Mouse (Mus musculus): ENCODE measurements around the gene Rab11a. TPM values are rescaled to one million over a fixed set of nuclear protein-coding genes. Genes with fewer than 3 reads are reported as not detected.

Gene Rab11a
- polyA plus RNA-seq, 2 experiments: 89.6 to 243 TPM

GRCm38 (mm10) chr9:64702937-64703336 lies 34.6 kb downstream of the Rab11a start:
- DNase-seq (ENCODE audit: low read depth in 3 of 3, low spot score in 3 of 3) (peak in 2 of 3 experiments; percentile 12 to 49), ATAC-seq (ENCODE audit: insufficient read depth) (no peak)
- H3K27me3 ChIP-seq (ENCODE audit: control insufficient read depth, insufficient read depth, low read length): no peaks in the 10 kb centered on the region
- no peak overlapping the region for H3K9ac ChIP-seq (replicated peaks)
- H3K4me2 ChIP-seq (ENCODE audit: low read depth): no peak overlapping the region
- H3K27ac ChIP-seq: no peak overlapping the region
- TF ChIP-seq CTCF (IDR thresholded peaks at IDR 0.05; ENCODE audit: low read depth) (no peak), EP300 (IDR thresholded peaks at IDR 0.05; ENCODE audit: low read depth) (no peak)
- no peaks in the 10 kb centered on the region for H3K9me3 ChIP-seq (ENCODE audit: control insufficient read depth, low read length)
- peaks cover 0 to 12% of the 10 kb centered on the region in 2 experiments; a peak in 2 of 4 replicates for H3K4me1 ChIP-seq (replicated peaks; ENCODE audit: control insufficient read depth in 2 of 2, insufficient read depth in 2 of 2, low read length in 1 of 2)
- H3K4me3 ChIP-seq (ENCODE audit: insufficient read depth in 1 of 2, low read depth in 2 of 2, low read length in 2 of 2): no peak overlapping the region
- WGBS (ENCODE audit: insufficient replicate concordance): 30% methylated on average over 2 of the region's 2 CpGs
- peaks cover 4% of the 10 kb centered on the region for H3K36me3 ChIP-seq (replicated peaks; ENCODE audit: control insufficient read depth, insufficient read depth, low read depth)

- ATAC-seq (ENCODE audit: insufficient read depth): no peak
- H3K4me2 ChIP-seq (ENCODE audit: low read depth): no peak overlapping the region
- H3K9me3 ChIP-seq (ENCODE audit: control insufficient read depth, low read length): no peaks in the 10 kb centered on the region
- no peak overlapping the region for H3K9ac ChIP-seq (replicated peaks)
- H3K27me3 ChIP-seq (ENCODE audit: control insufficient read depth, insufficient read depth, low read length): no peaks in the 10 kb centered on the region
- H3K4me1 ChIP-seq (replicated peaks; ENCODE audit: control insufficient read depth in 2 of 2, insufficient read depth in 2 of 2, low read length in 1 of 2): peaks cover 0 to 12% of the 10 kb centered on the region in 2 experiments; a peak in 2 of 4 replicates
- H3K27ac ChIP-seq: no peak overlapping the region
- TF ChIP-seq CTCF (IDR thresholded peaks at IDR 0.05; ENCODE audit: low read depth) (no peak), EP300 (IDR thresholded peaks at IDR 0.05; ENCODE audit: low read depth) (no peak)
- H3K4me3 ChIP-seq (ENCODE audit: insufficient read depth in 1 of 2, low read depth in 2 of 2, low read length in 2 of 2): no peak overlapping the region
- no peaks in the 10 kb centered on the region; the same call in 1 of the 2 replicates for H3K36me3 ChIP-seq (replicated peaks; ENCODE audit: control insufficient read depth, insufficient read depth, low read depth)
- DNase-seq (ENCODE audit: low read depth in 3 of 3, low spot score in 3 of 3): no peak
Measured at GRCm38 (mm10) chr9:64702391-64702790, 35.2 kb downstream of the Rab11a start.

- H3K36me3 ChIP-seq (replicated peaks; ENCODE audit: control insufficient read depth, insufficient read depth, low read depth): no peaks in the 10 kb centered on the region
- no peak overlapping the region for H3K4me2 ChIP-seq (ENCODE audit: low read depth)
- ATAC-seq (ENCODE audit: insufficient read depth) (no peak), DNase-seq (ENCODE audit: low read depth in 3 of 3, low spot score in 3 of 3) (no peak)
- no peaks in the 10 kb centered on the region for H3K9me3 ChIP-seq (ENCODE audit: control insufficient read depth, low read length)
- H3K4me1 ChIP-seq (replicated peaks; ENCODE audit: control insufficient read depth in 2 of 2, insufficient read depth in 2 of 2, low read length in 1 of 2): peaks cover 0 to 12% of the 10 kb centered on the region in 2 experiments; a peak in 2 of 4 replicates
- no peak overlapping the region for H3K4me3 ChIP-seq (ENCODE audit: insufficient read depth in 1 of 2, low read depth in 2 of 2, low read length in 2 of 2)
- TF ChIP-seq EP300 (IDR thresholded peaks at IDR 0.05; ENCODE audit: low read depth) (no peak), CTCF (IDR thresholded peaks at IDR 0.05; ENCODE audit: low read depth) (no peak)
- 69% methylated on average over 1 of the region's 1 CpGs for WGBS (ENCODE audit: insufficient replicate concordance)
- H3K27me3 ChIP-seq (ENCODE audit: control insufficient read depth, insufficient read depth, low read length): no peaks in the 10 kb centered on the region
- no peak overlapping the region for H3K27ac ChIP-seq
- no peak overlapping the region for H3K9ac ChIP-seq (replicated peaks)
Measured at GRCm38 (mm10) chr9:64701651-64702050, 35.9 kb downstream of the Rab11a start.

- peaks cover 0 to 12% of the 10 kb centered on the region in 2 experiments; a peak in 2 of 4 replicates for H3K4me1 ChIP-seq (replicated peaks; ENCODE audit: control insufficient read depth in 2 of 2, insufficient read depth in 2 of 2, low read length in 1 of 2)
- WGBS (ENCODE audit: insufficient replicate concordance): 69% methylated on average over 4 of the region's 4 CpGs
- TF ChIP-seq CTCF (IDR thresholded peaks at IDR 0.05; ENCODE audit: low read depth): no peak
- no peak for TF ChIP-seq EP300 (IDR thresholded peaks at IDR 0.05; ENCODE audit: low read depth)
- H3K27ac ChIP-seq: no peak overlapping the region
- H3K9ac ChIP-seq (replicated peaks): no peak overlapping the region
- ATAC-seq (ENCODE audit: insufficient read depth) (no peak), DNase-seq (ENCODE audit: low read depth in 3 of 3, low spot score in 3 of 3) (no peak)
- no peak overlapping the region for H3K4me3 ChIP-seq (ENCODE audit: insufficient read depth in 1 of 2, low read depth in 2 of 2, low read length in 2 of 2)
- H3K9me3 ChIP-seq (ENCODE audit: control insufficient read depth, low read length): no peaks in the 10 kb centered on the region
- no peak overlapping the region for H3K4me2 ChIP-seq (ENCODE audit: low read depth)
- H3K27me3 ChIP-seq (ENCODE audit: control insufficient read depth, insufficient read depth, low read length): no peaks in the 10 kb centered on the region
- H3K36me3 ChIP-seq (replicated peaks; ENCODE audit: control insufficient read depth, insufficient read depth, low read depth): no peaks in the 10 kb centered on the region
Measured at GRCm38 (mm10) chr9:64700451-64701311, 36.9 kb downstream of the Rab11a start.

GRCm38 (mm10) chr9:64698586-64698985 lies 39.0 kb downstream of the Rab11a start:
- H3K36me3 ChIP-seq (replicated peaks; ENCODE audit: control insufficient read depth, insufficient read depth, low read depth): no peaks in the 10 kb centered on the region
- no peaks in the 10 kb centered on the region for H3K27me3 ChIP-seq (ENCODE audit: control insufficient read depth, insufficient read depth, low read length)
- WGBS (ENCODE audit: insufficient replicate concordance): 88% methylated on average over 1 of the region's 1 CpGs
- H3K4me3 ChIP-seq (ENCODE audit: insufficient read depth in 1 of 2, low read depth in 2 of 2, low read length in 2 of 2): no peak overlapping the region
- H3K9me3 ChIP-seq (ENCODE audit: control insufficient read depth, low read length): no peaks in the 10 kb centered on the region
- H3K27ac ChIP-seq: no peak overlapping the region
- DNase-seq (ENCODE audit: low read depth in 3 of 3, low spot score in 3 of 3): no peak
- TF ChIP-seq EP300 (IDR thresholded peaks at IDR 0.05; ENCODE audit: low read depth): no peak
- peaks cover 0 to 12% of the 10 kb centered on the region in 2 experiments; a peak in 2 of 4 replicates for H3K4me1 ChIP-seq (replicated peaks; ENCODE audit: control insufficient read depth in 2 of 2, insufficient read depth in 2 of 2, low read length in 1 of 2)
- no peak overlapping the region for H3K4me2 ChIP-seq (ENCODE audit: low read depth)
- no peak overlapping the region for H3K9ac ChIP-seq (replicated peaks)
- no peak for ATAC-seq (ENCODE audit: insufficient read depth)
